Mouse (Mus musculus): ENCODE data around the gene Pla2g1b. TPM values are rescaled to one million over a fixed set of nuclear protein-coding genes. Genes with fewer than 3 reads are reported as not detected.

Pla2g1b gene
- polyA plus RNA-seq, 1 experiment, result not detected

GRCm38 (mm10) chr5:115521553-115522461 is 55.7 kb downstream of the Pla2g1b start:
- no peak for TF ChIP-seq GATA1 (IDR thresholded peaks at IDR 0.05; ENCODE audit: low read length)

GRCm38 (mm10) chr5:115522531-115522930 is 56.5 kb downstream of the Pla2g1b start:
- no peak for TF ChIP-seq GATA1 (IDR thresholded peaks at IDR 0.05; ENCODE audit: low read length)

GRCm38 (mm10) chr5:115522981-115523499 is 57.0 kb downstream of the Pla2g1b start:
- TF ChIP-seq GATA1 (IDR thresholded peaks at IDR 0.05; ENCODE audit: low read length), result no peak

- TF ChIP-seq GATA1 (IDR thresholded peaks at IDR 0.05; ENCODE audit: low read length), result no peak
These were observed 57.9 kb downstream of the Pla2g1b start for GRCm38 (mm10) chr5:115523971-115524370.

Other genes with a start within 250 kb of the Pla2g1b start
- gene Pop5, start 230.4 kb upstream of the Pla2g1b start, polyA plus RNA-seq (2012), result 24.1 and 32.1 TPM in 2 replicates
- gene Rnf10, start 193.4 kb upstream of the Pla2g1b start, polyA plus RNA-seq (2012), result 270 and 383 TPM in 2 replicates
- gene Coq5, start 186.6 kb upstream of the Pla2g1b start, polyA plus RNA-seq (2012), result 23.8 and 27.3 TPM in 2 replicates
- 399 and 435 TPM in 2 replicates for gene Dynll1, start 165.3 kb upstream of the Pla2g1b start, polyA plus RNA-seq (2012)
- 146 and 183 TPM in 2 replicates for gene Srsf9, start 139.1 kb upstream of the Pla2g1b start, polyA plus RNA-seq (2012)
- 16.0 and 21.8 TPM in 2 replicates for gene Gatc, start 125.1 kb upstream of the Pla2g1b start, polyA plus RNA-seq (2012)
- gene Triap1, start 125.0 kb upstream of the Pla2g1b start, polyA plus RNA-seq (2012), result 3.4 and 10.5 TPM in 2 replicates
- 2,043 and 2,441 TPM in 2 replicates for gene Cox6a1, start 117.3 kb upstream of the Pla2g1b start, polyA plus RNA-seq (2012)
- 2.4 TPM in 2 replicates for gene Msi1, start 36.7 kb upstream of the Pla2g1b start, polyA plus RNA-seq (2012)
- gene Sirt4, start 18.5 kb downstream of the Pla2g1b start, polyA plus RNA-seq (2012), result 6.3 and 9.5 TPM in 2 replicates
- 44.1 and 45.2 TPM in 2 replicates for gene Pxn, start 40.4 kb downstream of the Pla2g1b start, polyA plus RNA-seq (2012)
- gene Rplp0, start 93.2 kb downstream of the Pla2g1b start, polyA plus RNA-seq (2012), result 976 and 1,161 TPM in 2 replicates
- gene Gcn1l1, start 99.0 kb downstream of the Pla2g1b start, polyA plus RNA-seq (2012), result 110 and 131 TPM in 2 replicates
- 77.6 and 89.0 TPM in 2 replicates for gene Rab35, start 165.6 kb downstream of the Pla2g1b start, polyA plus RNA-seq (2012)